Mouse (Mus musculus): ENCODE results near the gene Wdr35.
A peak's percentile ranks its signal among the peaks of the same experiment; 100 is the strongest.
"Not testable (repeated sequence)": the region's sequence is repeated elsewhere in the genome, so short reads cannot be mapped to it uniquely, and the experiment has no call there.

The Wdr35 gene

GRCm38 (mm10) chr12:8973820-8974465 lies at the start of gene Wdr35:
Gene Wdr35 (plus strand): TSS chr12:8973892.
- peak; percentile 24 for DNase-seq (ENCODE audit: low read depth, low spot score)

DNA sequence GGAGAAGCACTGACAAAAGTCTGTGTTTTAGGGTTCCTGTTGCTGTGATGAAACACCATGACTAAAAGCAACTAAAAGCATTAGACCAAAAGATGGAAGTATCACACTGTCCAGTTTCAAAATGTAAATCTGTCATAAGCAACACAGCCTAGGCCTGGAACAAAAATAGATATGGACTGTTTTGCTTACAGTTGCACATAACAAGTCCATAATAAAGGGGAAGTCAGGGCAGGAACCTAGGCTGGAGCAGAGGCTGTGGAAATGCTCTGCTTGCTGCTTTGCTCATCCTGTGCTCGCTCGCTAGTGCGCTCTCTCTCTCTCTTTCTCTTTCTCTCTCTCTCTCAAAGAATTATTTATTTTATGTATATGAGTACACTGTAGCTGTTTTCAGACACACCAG lies 46.0 kb upstream of the Wdr35 start:
- DNase-seq (ENCODE audit: low read depth, low spot score): no peak

GRCm38 (mm10) chr12:8928766-8929165 lies 44.9 kb upstream of the Wdr35 start:
- no peak for DNase-seq (ENCODE audit: low read depth, low spot score)

GRCm38 (mm10) chr12:8931083-8931482 lies 42.6 kb upstream of the Wdr35 start:
- no peak for DNase-seq (ENCODE audit: low read depth, low spot score)

DNA sequence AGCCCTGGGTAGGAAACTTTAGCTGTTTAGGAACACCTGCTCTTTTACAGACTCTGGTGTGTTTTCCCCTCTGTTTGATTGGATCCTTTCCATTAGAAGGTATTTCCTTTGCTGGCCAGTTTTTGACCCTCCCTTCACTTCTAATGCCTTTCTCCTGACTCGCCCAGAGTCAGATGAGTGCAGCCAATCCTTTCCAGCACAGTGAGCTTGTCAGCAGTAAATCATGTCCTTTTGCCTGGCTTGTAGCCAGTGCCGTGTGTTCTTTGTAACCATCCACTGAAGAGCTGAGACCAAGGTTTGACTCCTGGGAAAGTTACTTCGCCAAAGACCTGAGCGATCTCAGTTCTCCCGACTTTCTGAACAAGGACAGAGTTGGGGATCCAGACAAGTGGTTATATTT lies 38.3 kb upstream of the Wdr35 start:
- DNase-seq (ENCODE audit: low read depth, low spot score): no peak

GRCm38 (mm10) chr12:8936210-8936609 lies 37.5 kb upstream of the Wdr35 start:
- DNase-seq (ENCODE audit: low read depth, low spot score): not testable (repeated sequence)

DNA sequence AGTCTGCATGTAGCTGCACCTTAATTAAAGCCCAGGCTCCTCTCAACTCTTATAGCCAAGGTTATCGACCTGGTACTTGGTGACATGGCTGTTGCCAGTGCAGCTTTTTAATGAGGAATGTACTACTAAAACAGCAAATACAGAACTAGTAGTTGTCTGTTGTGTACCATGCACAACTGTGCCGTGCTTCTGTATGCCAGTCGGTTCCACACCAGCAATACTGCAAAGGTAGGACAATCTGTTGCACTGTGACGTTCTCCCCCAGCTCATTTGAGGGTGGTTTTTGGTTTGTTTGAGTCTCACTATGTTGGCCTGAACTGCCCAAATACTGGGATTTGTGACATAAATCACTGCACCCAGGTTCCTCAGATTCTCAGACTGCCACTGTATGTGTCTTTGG lies 34.2 kb upstream of the Wdr35 start:
- DNase-seq (ENCODE audit: low read depth, low spot score): no peak

DNA sequence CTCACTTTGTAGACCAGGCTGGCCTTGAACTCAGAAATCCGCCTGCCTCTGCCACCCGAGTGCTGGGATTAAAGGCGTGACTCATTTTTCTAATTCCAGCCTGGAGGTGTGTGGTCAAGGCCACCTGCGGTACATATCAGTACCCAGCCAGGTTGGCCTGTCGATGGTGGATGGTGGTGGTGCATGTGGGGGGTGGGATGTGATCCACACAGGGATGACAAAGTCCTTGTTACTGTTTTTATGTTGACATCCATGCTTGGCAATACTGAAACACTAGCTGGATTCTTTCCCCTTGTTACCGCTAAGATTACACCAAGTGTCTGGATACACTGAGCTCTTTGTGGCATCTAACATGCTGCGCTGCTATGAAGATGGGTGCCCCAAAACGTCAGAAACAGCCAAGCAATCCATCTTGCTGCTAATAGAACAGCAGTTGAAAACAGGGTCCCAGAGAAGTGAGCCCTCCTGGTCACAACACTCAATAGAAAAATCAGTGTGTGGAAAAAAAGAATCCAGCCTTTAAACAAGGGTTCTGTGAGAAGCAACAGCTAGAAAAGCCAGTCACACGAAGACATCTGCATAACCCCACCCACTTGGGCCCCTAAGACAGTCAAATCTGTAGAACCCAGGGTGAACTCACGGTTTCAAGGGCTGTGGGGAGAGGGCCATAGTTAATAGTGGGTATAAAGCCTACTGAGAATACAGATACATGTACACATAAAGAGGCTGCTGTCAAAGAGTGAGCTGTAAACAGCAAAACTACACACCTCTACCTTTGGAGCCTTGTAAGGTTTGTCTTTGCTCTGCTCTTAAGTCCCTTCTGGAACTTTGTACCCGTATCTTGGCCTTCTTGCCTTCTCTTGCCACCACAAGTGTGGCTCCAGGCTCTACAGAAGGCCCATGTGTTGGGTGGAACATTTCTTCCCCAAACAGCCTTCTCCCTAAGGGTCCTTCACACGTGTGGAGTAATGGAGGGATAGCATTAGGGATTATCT lies 33.4 kb upstream of the Wdr35 start:
- no peak for DNase-seq (ENCODE audit: low read depth, low spot score)

- DNase-seq (ENCODE audit: low read depth, low spot score): no peak
Observed at GRCm38 (mm10) chr12:8941131-8941615, 32.5 kb upstream of the Wdr35 start.

- no peak for DNase-seq (ENCODE audit: low read depth, low spot score)
Observed at GRCm38 (mm10) chr12:8941699-8942392, 31.8 kb upstream of the Wdr35 start.

DNA sequence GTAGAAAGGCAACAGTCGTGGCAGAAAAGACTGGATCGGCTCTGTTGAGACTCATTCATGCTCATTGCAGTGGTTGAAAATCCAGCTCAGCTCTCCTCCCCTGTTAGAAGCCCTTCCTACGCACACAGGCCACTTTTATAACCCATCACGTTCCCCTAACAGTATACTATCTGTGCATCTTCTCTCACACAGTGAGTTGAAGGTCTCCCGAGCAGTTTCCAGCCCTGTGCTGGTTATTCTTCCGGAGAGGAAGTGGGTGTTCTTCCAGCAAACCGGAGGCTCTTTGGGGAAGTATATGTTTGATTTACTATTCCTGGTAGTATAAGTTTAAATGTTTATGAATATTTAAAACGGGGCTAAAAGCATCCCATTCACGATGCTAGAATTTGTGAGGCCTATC lies 26.5 kb upstream of the Wdr35 start:
- DNase-seq (ENCODE audit: low read depth, low spot score): no peak

DNA sequence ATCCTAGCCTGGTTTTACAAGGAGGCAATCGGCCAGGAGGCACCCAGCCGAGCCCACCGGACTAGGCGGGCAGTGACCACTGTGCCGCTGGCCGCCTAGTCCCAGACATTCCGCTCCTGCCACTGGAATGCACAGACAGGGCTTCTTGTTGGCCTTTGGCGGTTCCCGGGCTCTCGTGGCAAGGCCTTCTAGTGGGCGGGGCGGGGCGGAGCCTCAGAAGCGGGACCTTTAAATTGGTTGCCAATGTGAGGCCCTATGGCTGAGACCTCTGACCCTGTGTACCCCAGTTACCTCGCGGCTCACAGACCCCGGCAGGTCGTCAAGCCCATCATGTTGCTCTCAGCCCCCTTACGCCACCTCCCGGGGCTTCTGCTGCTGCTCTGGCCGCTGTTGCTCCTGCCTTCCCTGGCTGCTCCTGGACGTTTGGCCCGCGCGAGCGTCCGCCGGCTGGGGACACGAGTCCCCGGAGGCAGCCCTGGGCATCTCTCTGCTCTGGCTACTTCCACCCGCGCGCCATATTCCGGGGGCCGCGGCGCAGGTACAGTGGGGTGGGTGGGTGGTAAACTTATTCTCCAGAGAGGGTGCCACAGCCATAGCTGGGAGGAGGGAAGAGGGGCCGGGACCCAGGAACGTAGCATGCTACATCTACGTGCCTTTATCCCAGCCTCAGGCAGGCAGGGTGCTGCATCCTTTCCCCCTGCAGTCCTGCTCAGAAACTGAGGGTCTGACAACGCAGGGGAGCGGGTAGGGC lies 25.8 kb upstream of the Wdr35 start, which contains the start of gene Matn3:
Gene Matn3 (plus strand): TSS at position 216 of the 751 bp plus-strand sequence.
- no peak for DNase-seq (ENCODE audit: low read depth, low spot score)

GRCm38 (mm10) chr12:8953136-8953535 lies 20.6 kb upstream of the Wdr35 start:
- no peak for DNase-seq (ENCODE audit: low read depth, low spot score)

DNA sequence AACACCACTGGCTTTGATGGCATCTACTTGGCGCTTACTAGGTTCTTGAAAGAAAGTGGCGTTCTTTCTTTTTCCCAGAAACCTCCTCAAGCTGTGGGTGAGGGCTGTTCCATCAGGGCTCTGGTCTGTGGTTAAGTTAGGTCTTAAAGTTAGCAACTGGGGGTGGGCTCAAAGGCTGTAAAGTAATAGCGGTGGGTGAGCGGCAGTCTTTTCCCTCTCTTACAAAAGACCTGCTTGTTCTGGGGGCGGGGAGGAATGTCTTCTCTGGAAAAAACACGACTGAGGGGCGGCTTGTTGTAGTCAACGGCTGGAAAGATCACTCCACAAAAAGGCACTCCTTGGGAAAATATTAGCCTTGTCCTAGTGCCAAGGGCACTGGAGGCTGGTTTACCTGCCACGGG lies 19.5 kb upstream of the Wdr35 start:
- DNase-seq (ENCODE audit: low read depth, low spot score): no peak

DNA sequence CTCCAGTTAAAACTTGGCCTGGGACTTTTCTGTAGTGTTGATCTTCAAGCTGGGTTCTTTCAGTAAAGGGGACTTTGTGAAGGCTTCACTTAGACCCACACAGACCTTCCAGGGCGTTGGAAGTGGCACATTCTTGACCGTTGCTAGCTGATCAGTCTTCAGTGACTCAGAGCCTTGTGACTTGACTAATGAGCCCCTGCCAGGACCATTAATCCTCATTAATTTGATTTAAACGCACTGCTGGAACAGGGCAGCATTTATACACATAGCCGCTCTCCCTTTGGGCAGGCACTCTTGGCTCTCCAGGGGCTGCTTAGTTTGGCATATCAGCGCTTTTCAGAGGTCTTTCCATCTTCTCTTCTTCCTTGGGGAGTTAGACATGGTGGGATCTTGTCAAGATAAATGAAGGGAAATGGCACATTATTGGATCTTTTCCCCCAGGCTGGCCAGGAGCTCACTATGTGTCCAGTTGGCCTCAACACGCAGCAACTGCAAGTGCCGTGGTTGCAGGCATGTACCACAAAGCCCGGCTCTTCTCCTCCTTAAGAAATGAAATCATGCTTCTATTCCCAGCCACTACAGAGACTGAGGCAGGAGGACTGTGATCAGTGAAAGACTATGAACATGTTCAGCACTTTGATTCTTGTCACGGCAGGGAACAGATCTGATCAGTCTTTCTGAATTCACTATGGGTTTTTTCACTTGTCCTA lies 11.9 kb upstream of the Wdr35 start:
- DNase-seq (ENCODE audit: low read depth, low spot score): no peak

GRCm38 (mm10) chr12:8969828-8970227 lies 3.9 kb upstream of the Wdr35 start:
- DNase-seq (ENCODE audit: low read depth, low spot score): no peak

GRCm38 (mm10) chr12:8975076-8975475 lies 1.4 kb downstream of the Wdr35 start:
- DNase-seq (ENCODE audit: low read depth, low spot score): no peak

GRCm38 (mm10) chr12:8993231-8993630 lies 19.5 kb downstream of the Wdr35 start:
- DNase-seq (ENCODE audit: low read depth, low spot score): no peak

- no peak for DNase-seq (ENCODE audit: low read depth, low spot score)
Observed at GRCm38 (mm10) chr12:8998318-8998717, 24.6 kb downstream of the Wdr35 start.

GRCm38 (mm10) chr12:9002038-9002648 lies 28.5 kb downstream of the Wdr35 start:
- DNase-seq (ENCODE audit: low read depth, low spot score): peak; percentile 8

All from c-Kit-negative CD71-positive TER-119-positive erythroid progenitor cells, embryonic 14.5 days (primary cell).